Mouse (Mus musculus): ENCODE results near the gene 1110004F10Rik. TPM values are rescaled to one million over a fixed set of nuclear protein-coding genes. Genes with fewer than 3 reads are reported as not detected.

The 1110004F10Rik gene
- total RNA-seq, 4 experiments from 2014 or later: 101 to 138 (median 123) TPM

DNA sequence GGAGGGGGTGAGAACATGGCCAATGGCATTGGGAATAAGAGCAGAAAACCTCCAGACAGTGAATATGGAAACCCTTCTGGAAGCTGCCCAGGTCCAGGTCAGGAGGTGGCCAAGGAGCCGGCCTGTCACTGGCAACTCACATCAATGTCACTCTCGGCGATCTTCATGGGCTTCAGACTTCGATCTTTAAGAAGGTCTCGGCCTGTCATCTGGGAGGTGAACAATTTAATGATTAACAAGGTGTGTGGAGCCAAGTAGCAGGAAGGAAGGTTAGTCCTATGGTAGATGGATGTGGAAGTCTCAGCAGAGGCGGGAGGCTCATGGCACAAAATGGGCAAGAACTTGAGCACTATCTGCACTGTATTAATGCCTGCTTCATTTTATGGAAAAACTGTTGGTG lies 105.8 kb downstream of the 1110004F10Rik start:
- DNase-seq: no peak

DNA sequence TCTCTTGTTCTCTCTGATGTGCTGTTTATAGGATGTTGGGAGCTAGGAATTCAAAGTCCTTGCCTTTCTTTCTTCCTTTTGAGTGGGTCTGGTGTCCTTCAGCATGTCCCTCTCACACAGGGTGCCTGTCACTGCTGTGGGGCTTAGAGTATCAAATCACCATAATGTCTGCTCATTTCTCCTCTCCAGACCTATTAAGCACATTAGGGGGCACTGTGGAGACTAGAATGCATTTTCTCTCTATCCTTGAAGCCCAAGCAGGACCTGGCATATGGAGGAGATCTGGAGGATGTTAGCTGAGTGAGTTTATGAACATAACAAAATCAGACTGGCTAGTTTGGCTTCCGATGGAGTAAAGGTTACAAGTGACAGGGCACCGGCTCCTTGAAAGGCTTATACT lies 107.9 kb downstream of the 1110004F10Rik start:
- no peak for DNase-seq

DNA sequence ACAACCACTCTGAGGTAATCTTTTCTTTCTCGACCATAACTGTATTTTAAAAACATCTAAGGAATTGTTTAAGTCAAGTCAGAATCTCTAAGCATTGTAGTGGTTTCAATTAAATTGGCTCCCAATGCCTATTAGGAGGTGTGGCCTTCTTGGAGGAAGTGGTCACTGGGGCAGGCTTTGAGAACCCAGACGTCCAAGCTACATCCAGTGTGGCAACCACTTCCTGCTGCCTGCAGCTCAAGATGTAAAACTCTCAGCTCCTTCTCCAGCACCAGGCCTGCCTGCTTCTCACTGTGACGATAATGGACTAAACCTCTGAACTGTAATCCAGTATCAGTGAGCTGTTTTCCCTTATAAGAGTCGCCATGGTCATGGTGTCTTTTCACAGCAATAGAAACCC lies 110.4 kb downstream of the 1110004F10Rik start:
- DNase-seq: no peak

DNA sequence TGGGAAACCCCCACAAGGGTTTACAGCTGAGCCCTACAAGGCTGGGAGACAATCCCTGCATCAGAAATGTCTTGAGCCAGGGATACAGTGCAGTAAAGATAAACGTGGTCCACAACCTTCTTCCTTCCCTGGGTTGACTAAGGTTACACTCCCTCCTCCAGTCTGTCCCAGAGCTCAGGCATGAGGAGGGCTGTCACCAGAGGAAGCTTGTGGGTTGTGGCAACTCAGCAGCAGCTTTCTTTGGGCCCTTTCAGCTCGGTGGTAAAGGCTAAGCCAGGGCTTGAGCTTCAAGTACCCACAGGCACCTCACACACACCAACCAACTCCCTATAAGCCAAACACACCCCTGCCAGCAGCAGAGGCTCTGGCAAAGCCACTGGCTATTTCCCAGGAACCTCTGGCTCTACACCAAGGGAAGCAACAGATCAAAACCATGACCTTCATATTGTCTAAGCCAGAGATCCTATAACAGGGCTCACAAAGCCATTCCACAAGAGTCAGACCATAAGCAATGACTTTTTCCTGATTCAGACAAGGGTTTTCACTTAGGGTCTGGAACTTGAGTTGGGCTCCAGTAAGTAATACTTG lies 114.7 kb downstream of the 1110004F10Rik start:
- no peak for DNase-seq

Other genes starting within 250 kb of the 1110004F10Rik start
- gene Sox6, start 601 bp upstream of the 1110004F10Rik start, total RNA-seq (2022): 10 to 100 TPM; 10.8 to 17.3 (median 12.6) TPM
- gene Gm4353, start 45.2 kb downstream of the 1110004F10Rik start, total RNA-seq (2022): 1 to 10 TPM; 3.4 to 7.7 (median 5.0) TPM

Data from adrenal gland, adult 8-10 months (tissue).